1 mouse cellular context compared by ENCODE assay signal in genomic region chr4:70312170-70312569, GRCm38 (mm10).
A peak's percentile ranks its signal among the peaks of the same experiment; 100 is the strongest.
TF ChIP-seq lines count a peak whose summit lies in the region.

No protein-coding gene starts in this region.

TF ChIP-seq in CH12.LX, 34 proteins besides CTCF, POLR2A, EP300 and RAD21:
- no peak for TF ChIP-seq MAFK (IDR thresholded peaks at IDR 0.05; ENCODE audit: insufficient replicate concordance, low read length)
- peak; percentile 54; the same call in 1 of the 2 replicates for TF ChIP-seq IRF4 (IDR thresholded peaks at IDR 0.05; ENCODE audit: low read depth, low read length)
TF ChIP-seq in CH12.LX: peak in this region for 1.
